Mouse (Mus musculus) ES-E14 (cell line): ENCODE measurements around the gene Cdt1.

Experiments used
- CHD2 ChIP-seq: IDR thresholded peaks from 2 replicates; pipeline ENCODE4 v1.6.1; 2014; ENCODE audit warnings: mild to moderate bottlenecking, low read depth, low read length, inconsistent platforms
- MAFK ChIP-seq: IDR thresholded peaks from 2 replicates; pipeline ENCODE4 v1.6.1; 2014; ENCODE audit warnings: mild to moderate bottlenecking, low read depth, low read length, inconsistent platforms; ENCODE audit not compliant: insufficient read depth
- ZC3H11A ChIP-seq: IDR thresholded peaks from 2 replicates; pipeline ENCODE4 v1.6.1; 2012; ENCODE audit warnings: low read depth, mild to moderate bottlenecking, inconsistent platforms, low read length, borderline replicate concordance
- ZNF384 ChIP-seq: IDR thresholded peaks from 2 replicates; pipeline ENCODE4 v1.6.1; 2012; ENCODE audit warnings: low read depth, low read length, inconsistent platforms

GRCm38 (mm10) chr8:122538310-122539076 lies 29.3 kb upstream of the Cdt1 start:
- TF ChIP-seq CHD2: no peak
- TF ChIP-seq MAFK: no peak
- no peak for TF ChIP-seq ZC3H11A
- no peak for TF ChIP-seq ZNF384
